Mouse (Mus musculus) thymus, adult 2 months (tissue): ENCODE measurements around the gene Ufc1.

ENCODE experiments used
- CTCF ChIP-seq: fragments of 200-500 bp; IDR thresholded peaks from 2 replicates; pipeline ENCODE4 v1.5.1; 2012; ENCODE audit warnings: mild to moderate bottlenecking, control low read depth, low read length, moderate library complexity, borderline replicate concordance; ENCODE audit not compliant: control insufficient read depth, poor library complexity, insufficient read depth; ENCODE audit errors: extremely low read depth
- POLR2A ChIP-seq: fragments of 200-500 bp; IDR thresholded peaks from 2 replicates; pipeline ENCODE4 v1.6.1; 2012; ENCODE audit warnings: mild to moderate bottlenecking, low read length, control low read depth, moderate library complexity; ENCODE audit not compliant: control insufficient read depth, poor library complexity, insufficient read depth; ENCODE audit errors: extremely low read depth

DNA sequence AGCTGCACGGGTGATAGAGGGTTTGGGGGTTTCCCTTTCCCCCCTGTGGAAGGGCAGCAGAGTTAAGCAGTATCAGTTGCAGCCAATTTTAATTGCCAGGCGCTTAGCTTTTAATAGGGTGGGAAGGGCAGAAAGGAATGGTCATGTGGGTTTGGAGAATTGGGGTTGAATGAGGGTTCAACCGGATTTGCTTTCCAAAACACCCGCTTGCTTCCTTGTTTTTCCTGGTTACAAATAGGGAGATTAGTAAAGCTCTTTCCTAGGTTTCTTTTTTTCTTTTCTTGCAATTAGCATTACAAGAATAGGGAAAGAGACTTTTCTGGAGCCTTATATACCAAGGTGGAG is 35.4 kb upstream of the Ufc1 start:
- TF ChIP-seq CTCF (no peak), POLR2A (no peak)
